Mouse (Mus musculus): ENCODE results near the gene Fam78b. TPM values are rescaled to one million over a fixed set of nuclear protein-coding genes. Genes with fewer than 3 reads are reported as not detected.

Fam78b gene
- 0.14 and 0.44 TPM in 2 replicates for polyA plus RNA-seq (2012; ENCODE audit: low replicate concordance)

DNA sequence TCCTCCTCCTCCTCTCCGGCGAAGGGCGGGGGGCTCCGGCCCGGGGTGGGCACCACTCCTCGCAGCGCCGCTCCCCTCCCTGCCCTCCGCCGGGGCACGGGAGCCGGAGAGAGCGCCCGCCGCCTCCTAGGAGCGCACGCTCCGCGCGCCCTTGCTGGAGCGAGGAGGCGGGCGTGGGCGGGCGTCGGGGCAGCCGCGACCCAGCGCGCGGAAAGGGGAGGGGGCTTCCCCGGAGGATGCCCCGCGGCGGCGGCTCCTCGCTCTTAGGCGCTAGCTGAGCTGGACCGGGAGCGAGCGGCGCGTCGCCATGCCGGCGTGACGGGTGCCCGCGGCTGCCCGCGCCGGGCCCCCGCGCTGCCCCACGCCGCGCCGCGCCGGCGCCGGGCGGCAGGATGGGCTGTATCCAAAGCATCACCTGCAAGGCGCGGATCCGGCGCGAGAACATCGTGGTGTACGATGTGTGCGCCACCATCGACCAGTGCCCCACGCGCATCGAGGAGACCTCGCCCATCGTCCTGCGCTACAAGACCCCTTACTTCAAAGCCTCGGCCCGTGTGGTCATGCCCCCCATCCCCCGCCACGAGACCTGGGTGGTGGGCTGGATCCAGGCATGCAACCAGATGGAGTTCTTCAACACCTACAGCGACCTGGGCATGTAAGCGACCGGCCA lies at the start of gene Fam78b:
TSS of gene Fam78b (plus strand) at position 244 of the 670 bp plus-strand sequence.

